Mouse (Mus musculus) T-helper 1 cell (primary cell): Measurements from ENCODE around the gene Gabra4.

Experiments used
- in situ Hi-C: fragments of 300-600 bp; cut with MboI, MseI; formaldehyde crosslinking; loops from one replicate; pipeline ENCODE4 v1.15.1; 2025; ENCODE audit warnings: high pct_unique_total_duplicates

Gene Gabra4

GRCm38 (mm10) chr5:71658115-71658497 is at the start of gene Gabra4:
Gene Gabra4, minus strand, starts transcription at chr5:71658308.
- in situ Hi-C loops, result no loop called here

GRCm38 (mm10) chr5:71701273-71701614 is 43.1 kb upstream of the Gabra4 start:
- in situ Hi-C loops, result no loop called here

- in situ Hi-C loops, result no loop called here
These were observed 42.6 kb upstream of the Gabra4 start for GRCm38 (mm10) chr5:71700468-71701272.

GRCm38 (mm10) chr5:71699696-71700467 is 41.8 kb upstream of the Gabra4 start:
- in situ Hi-C loops, result no loop called here

- in situ Hi-C loops, result no loop called here
These were observed 7.5 kb upstream of the Gabra4 start for GRCm38 (mm10) chr5:71665593-71665992.

GRCm38 (mm10) chr5:71657482-71658114 is 510 bp downstream of the Gabra4 start, which contains the start of gene Gabrb1:
Gene Gabrb1, plus strand, starts transcription at chr5:71658113.
- in situ Hi-C loops, result no loop called here

- in situ Hi-C loops, result no loop called here
These were observed 1.3 kb downstream of the Gabra4 start for GRCm38 (mm10) chr5:71656771-71657170.

- in situ Hi-C loops, result no loop called here
These were observed 4.1 kb downstream of the Gabra4 start for GRCm38 (mm10) chr5:71654056-71654455.

GRCm38 (mm10) chr5:71648108-71648507 is 10.0 kb downstream of the Gabra4 start:
- in situ Hi-C loops, result no loop called here

GRCm38 (mm10) chr5:71639804-71640203 is 18.3 kb downstream of the Gabra4 start:
- in situ Hi-C loops, result no loop called here

GRCm38 (mm10) chr5:71627820-71628219 is 30.3 kb downstream of the Gabra4 start:
- in situ Hi-C loops, result no loop called here

GRCm38 (mm10) chr5:71616734-71617133 is 41.4 kb downstream of the Gabra4 start:
- in situ Hi-C loops, result no loop called here

- in situ Hi-C loops, result no loop called here
These were observed 43.8 kb downstream of the Gabra4 start for GRCm38 (mm10) chr5:71614311-71614710.

GRCm38 (mm10) chr5:71608735-71609134 is 49.4 kb downstream of the Gabra4 start:
- in situ Hi-C loops, result no loop called here

- in situ Hi-C loops, result no loop called here
These were observed 51.2 kb downstream of the Gabra4 start for GRCm38 (mm10) chr5:71606907-71607306.

GRCm38 (mm10) chr5:71604128-71604690 is 53.9 kb downstream of the Gabra4 start:
- in situ Hi-C loops, result no loop called here

GRCm38 (mm10) chr5:71595321-71595720 is 62.8 kb downstream of the Gabra4 start:
- in situ Hi-C loops, result no loop called here

- in situ Hi-C loops, result no loop called here
These were observed 64.3 kb downstream of the Gabra4 start for GRCm38 (mm10) chr5:71593745-71594255.

- in situ Hi-C loops, result no loop called here
These were observed 86.4 kb downstream of the Gabra4 start for GRCm38 (mm10) chr5:71571646-71572237.

- in situ Hi-C loops, result no loop called here
These were observed 110.0 kb downstream of the Gabra4 start, which contains the start of gene Cox7b2 for GRCm38 (mm10) chr5:71548079-71548478. Gene Cox7b2, minus strand, starts transcription at chr5:71548205.

GRCm38 (mm10) chr5:71545554-71545953 is 112.6 kb downstream of the Gabra4 start:
- in situ Hi-C loops, result no loop called here
